Mouse (Mus musculus) adrenal gland, postnatal 0 days (tissue): ENCODE data around the gene Hspbap1. TPM values are rescaled to one million over a fixed set of nuclear protein-coding genes. Genes with fewer than 3 reads are reported as not detected.

Experiments used
- polyA plus RNA-seq: library from polyadenylated mRNA; unstranded; fragments of >200 nt; fragmentation: Nextera tagmentation; extraction: Ambion mirVana; gene quantifications from 2 replicates; pipeline ENCODE4 v1.2.1, GENCODE M21; 2015

Hspbap1 gene
- polyA plus RNA-seq, result 5.9 TPM in 2 replicates

GRCm38 (mm10) chr16:35769878-35770657 lies at the start of gene Hspbap1:
Gene Hspbap1 (plus strand): TSS chr16:35770375.

GRCm38 (mm10) chr16:35768785-35769642 lies 1.2 kb upstream of the Hspbap1 start, which contains the start of gene Dirc2:
Gene Dirc2 (minus strand): TSS chr16:35769356.

GRCm38 (mm10) chr16:35871048-35871851 lies 101.1 kb downstream of the Hspbap1 start, which contains the start of gene Parp14:
Gene Parp14 (minus strand): TSS chr16:35871544.

Other genes with a start within 250 kb of the Hspbap1 start
- gene Sema5b, start 229.2 kb upstream of the Hspbap1 start, polyA plus RNA-seq, result 5.5 and 16.7 TPM in 2 replicates
- gene Dirc2, start 1.0 kb upstream of the Hspbap1 start, polyA plus RNA-seq, result 23.0 and 27.6 TPM in 2 replicates
- gene Parp14, start 101.2 kb downstream of the Hspbap1 start, polyA plus RNA-seq, result 2.3 and 3.6 TPM in 2 replicates
- 13.1 and 18.2 TPM in 2 replicates for gene Parp9, start 168.1 kb downstream of the Hspbap1 start, polyA plus RNA-seq
- 4.4 and 5.1 TPM in 2 replicates for gene Dtx3l, start 168.8 kb downstream of the Hspbap1 start, polyA plus RNA-seq
- 13.0 and 19.4 TPM in 2 replicates for gene Kpna1, start 208.4 kb downstream of the Hspbap1 start, polyA plus RNA-seq